Mouse (Mus musculus) CD4-positive helper T cell, adult 2 months (primary cell): Measurements from ENCODE around the gene Nipa1.
"Not testable (repeated sequence)": the region's sequence is repeated elsewhere in the genome, so short reads cannot be mapped to it uniquely, and the experiment has no call there.

ENCODE experiments used
- DNase-seq: peaks from one replicate; pipeline ENCODE4 v3.0.0-alpha.2; 2012; ENCODE audit warnings: low read depth, missing footprints, low spot score

Nipa1 gene

DNA sequence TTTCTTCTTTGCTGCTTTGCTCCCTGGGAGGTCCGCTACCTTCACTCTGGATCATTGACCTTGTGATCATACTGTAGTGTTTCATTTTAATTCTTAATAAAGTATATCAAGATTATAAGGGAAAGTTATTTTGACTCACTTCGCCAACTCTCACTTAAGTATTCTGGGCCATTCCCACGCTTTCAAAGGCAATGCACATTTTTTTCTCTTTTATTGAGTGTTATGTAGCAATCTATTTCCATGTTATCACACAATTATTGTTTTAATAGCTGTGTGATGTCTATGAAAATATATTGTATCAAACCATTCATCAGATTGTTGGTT lies at the start of gene Nipa1:
Gene Nipa1 (minus strand): TSS at position 25 of the 324 bp plus-strand sequence.
- DNase-seq: no peak

- DNase-seq: no peak
Measured at GRCm38 (mm10) chr7:56066634-56067033, 46.9 kb upstream of the Nipa1 start.

DNA sequence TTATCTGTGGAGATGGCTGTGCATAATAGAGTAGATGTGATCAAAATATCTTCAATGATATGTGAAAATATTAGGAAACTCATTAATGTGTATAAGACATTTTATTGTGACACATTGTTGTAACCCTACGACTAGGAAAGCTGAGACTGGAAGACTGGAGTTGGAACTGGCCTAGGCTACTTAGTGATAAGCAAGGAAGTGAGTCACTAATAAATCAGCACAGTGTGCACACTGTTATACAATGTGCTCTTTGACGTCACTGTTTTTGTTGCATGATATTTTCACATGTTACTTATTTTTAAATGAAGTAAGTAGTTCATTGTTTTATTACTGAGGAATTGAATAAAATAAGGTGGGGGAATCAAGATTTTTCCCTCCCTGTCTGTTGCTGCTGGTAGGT lies 46.4 kb upstream of the Nipa1 start:
- no peak for DNase-seq

DNA sequence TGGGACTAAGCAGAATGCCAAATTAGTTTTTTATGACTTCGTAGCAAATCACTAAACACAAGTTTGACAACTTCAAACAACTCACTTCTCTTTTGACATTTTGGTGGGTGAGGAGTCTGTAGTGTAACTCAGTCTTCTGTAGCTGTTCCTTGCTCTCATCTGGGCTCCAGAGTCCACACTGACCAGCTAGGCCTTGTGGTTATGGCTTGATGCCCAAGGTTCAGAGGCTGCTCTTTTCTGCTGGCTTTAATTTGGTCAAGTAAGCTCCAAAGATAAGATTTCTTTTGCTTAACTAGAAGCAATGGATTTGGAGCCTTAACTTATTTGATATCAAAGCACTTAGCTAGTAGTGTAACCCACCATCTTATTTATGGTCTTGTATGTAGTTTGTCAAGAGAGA lies 45.1 kb upstream of the Nipa1 start:
- no peak for DNase-seq

- DNase-seq: no peak
Measured at GRCm38 (mm10) chr7:56055338-56055737, 35.6 kb upstream of the Nipa1 start.

DNA sequence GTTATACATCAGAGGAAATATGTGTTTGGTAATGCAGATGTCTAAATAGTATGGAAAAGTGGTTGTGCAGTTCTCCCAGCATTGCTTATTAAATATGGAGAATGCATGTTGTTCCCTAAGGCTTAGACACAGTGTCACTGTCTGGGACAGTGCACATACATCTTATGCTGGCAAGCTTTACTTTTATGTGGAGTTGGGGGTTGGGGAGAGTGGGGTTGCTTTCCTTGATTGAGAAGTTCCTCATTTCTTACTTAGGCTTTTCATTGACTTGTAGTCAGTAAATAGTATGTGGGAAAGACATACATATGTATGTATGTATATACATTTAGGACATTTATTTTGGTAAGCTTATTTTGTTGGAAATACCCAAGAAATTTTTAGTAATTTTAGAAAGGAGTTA lies 33.2 kb upstream of the Nipa1 start:
- DNase-seq: no peak

DNA sequence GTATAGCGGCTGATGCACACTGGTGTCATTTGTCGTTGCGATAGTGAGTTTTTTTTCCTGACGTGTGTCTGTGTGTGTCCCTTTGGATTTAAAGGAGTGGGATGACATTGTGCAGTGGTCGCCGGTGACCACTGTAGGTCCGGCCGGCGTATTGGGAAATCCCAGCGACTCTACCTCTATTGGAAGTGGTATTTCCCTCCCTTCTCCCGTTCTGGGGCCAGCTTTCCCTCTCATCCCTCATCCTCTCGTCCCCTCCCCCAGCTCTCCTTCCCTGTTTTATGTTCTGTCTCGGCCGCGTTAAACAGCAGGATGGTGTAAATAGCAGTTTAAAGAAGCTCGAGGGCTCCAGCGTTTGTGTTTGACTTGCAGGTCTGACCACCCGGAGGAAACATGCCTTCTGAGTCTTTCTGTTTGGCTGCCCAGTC lies 30.7 kb upstream of the Nipa1 start:
- no peak for DNase-seq

DNA sequence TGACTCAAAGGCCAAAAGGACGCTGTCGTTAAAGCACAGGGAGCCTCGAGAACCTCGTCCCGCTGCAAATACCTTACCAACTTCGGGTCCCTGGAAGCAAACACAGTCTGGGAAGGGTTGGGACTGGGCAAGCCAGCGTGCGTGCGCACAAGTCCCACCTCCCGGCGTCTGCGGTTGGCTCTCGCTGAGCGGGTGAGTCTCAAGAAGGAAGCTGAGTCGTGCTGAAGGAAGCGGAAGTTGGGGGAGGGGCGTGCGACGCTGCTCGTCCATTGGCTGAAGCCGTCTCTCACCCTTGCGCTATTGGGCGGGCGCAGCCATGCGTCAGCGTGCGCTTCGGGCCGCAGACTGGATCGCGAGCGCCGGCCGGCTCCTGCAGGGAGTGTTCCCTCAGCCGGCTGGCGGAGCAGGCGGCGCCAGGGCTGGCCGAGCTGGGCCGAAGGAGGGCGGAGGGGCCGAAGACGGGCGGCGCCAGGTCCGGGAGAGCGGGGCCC lies 30.1 kb upstream of the Nipa1 start, which contains the start of gene Herc2:
Gene Herc2 (plus strand): TSS at position 366 of the 491 bp plus-strand sequence.
- DNase-seq: peak; percentile 99

GRCm38 (mm10) chr7:56047178-56047577 lies 27.4 kb upstream of the Nipa1 start:
- no peak for DNase-seq

DNA sequence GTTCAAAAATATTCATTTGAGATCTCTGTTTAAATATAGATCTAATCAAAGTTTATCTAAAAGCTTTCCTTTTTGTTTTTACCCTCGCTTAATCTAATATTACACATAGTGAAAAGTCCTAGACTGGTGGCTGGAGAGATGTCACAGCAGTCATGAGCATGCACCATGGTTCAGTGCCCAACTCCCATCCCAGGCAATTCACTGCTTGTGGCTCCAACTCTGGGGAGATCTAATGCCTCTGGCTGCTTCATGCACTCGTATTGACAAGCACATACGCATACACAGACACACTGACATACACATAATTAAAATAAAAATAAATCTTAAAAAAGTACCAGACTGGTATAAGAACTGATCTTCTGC lies 24.5 kb upstream of the Nipa1 start:
- DNase-seq: no peak

- DNase-seq: no peak
Measured at GRCm38 (mm10) chr7:56043577-56044266, 24.0 kb upstream of the Nipa1 start.

DNA sequence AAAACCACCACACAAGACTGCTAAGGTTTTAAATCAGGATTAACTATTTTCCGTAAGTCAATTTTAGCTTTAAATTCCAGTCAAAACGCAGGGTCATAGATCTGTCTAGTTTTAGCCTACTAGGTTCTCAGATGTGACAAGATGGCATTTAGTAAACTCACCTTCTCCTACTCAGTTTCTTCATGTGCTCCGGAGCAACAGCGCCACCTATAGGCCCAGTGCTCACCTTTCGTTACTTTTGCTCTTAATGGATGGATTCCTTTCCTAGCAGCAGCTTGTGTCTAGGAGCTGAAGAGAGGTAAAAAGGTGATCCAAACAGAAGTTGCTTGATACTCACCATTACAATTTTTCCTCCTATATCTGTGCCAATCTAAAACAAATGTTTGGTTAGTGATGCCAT lies 22.6 kb upstream of the Nipa1 start:
- peak; percentile 76 for DNase-seq

DNA sequence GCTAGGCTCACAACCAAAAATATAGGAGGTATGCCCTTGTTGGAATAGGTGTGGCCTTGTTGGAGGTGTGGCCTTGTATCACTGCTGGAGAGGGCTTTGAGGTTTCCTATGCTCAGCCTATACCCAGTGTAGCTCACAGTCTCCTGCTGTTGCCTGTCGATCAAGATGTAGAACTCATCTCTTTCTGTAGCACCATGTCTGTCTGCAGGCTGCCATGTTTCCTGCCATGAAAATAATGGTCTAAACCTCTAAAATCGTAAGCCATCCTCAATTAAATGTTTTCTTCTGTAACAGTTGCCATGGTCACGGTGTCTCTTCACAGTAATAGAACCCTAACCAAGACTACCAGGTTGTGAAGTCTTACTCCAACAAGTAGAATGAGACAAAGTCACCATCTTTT lies 3.8 kb upstream of the Nipa1 start:
- DNase-seq: no peak

GRCm38 (mm10) chr7:56018972-56019929 lies 503 bp downstream of the Nipa1 start:
- peak; percentile 40 for DNase-seq

DNA sequence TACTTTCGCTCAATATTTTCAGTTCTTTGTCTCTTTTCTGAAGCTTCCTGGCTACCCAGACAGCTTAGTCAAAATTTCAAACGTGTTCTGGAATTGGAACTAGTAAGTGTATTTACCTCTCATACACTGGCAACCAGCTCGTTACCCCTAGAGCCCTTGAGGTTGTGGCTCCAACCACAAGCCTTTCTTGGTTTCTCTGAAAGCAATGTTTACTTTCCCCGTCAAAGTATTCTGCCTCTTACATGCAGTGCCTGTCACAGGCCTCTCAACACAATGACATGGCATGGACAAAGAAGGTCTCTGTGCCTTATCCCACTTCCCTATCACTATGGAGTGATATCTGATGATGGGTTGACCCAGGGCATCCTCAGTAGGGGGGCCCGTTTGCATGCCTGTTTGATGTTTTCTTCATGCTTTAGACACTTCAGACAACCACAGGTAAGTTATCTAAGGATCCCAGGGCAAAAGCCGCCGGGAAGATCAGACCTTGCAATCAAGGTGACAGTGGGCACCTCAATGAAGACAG lies 1.2 kb downstream of the Nipa1 start:
- peak; percentile 27 for DNase-seq

- DNase-seq: no peak
Measured at GRCm38 (mm10) chr7:56017761-56018160, 2.0 kb downstream of the Nipa1 start.

DNA sequence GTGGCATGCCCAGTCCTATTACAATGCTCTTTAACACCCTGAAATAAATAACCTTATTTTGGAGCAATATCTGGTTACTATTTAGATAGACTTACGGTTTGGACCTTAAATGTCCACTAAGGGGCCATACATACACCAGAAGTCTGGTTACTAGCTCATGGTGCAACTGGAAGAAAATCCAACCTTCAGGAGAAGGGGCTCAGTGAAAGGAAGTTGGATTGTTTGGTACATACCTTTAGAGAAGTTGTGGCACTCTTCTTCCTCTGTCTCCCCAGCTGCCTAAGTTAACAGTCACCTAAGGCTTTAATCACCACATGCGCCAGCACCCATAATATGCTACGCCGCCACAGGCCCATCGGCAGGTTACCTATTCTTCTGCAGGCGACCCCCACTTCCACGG lies 3.9 kb downstream of the Nipa1 start:
- DNase-seq: no peak

DNA sequence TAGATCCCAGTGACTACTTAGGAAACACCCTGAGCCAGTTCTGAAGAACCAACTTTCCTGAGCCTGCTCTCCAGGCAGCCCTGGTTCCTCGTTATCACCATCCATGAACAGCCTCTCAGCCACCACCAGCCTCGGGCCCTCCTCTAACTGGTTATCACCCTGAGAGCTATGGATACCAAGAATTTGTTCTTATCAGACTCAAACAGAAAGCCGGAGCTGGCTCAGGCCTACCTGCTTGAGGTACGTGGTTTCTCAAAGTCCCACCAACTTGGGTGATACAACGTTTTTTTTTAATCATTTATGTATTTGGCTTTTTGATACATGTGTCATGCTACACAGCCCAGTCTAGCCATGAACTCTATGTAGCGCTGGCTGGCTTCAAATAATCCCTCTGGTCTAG lies 4.6 kb downstream of the Nipa1 start:
- no peak for DNase-seq

GRCm38 (mm10) chr7:56014002-56014702 lies 5.6 kb downstream of the Nipa1 start:
- not testable (repeated sequence) for DNase-seq

GRCm38 (mm10) chr7:56013261-56014001 lies 6.3 kb downstream of the Nipa1 start:
- no peak for DNase-seq

DNA sequence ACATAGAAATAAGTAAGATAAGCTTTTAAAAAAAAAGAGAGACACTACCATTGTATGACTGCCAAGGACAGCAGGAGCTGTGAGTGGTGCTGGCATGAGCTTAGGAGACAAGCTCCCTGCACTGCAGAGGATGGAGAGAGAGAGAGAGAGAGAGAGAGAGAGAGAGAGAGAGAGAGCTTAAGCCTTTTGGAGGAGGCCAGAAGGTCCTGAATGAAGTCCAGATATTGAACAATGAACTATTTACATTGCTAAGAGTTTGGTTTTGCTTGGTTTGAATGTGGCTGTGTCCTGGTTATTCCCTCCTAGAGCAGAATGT lies 8.8 kb downstream of the Nipa1 start:
- no peak for DNase-seq
